Mouse (Mus musculus) stomach, postnatal 0 days (tissue): Measurements from ENCODE around the gene Usp50. TPM values are rescaled to one million over a fixed set of nuclear protein-coding genes. Genes with fewer than 3 reads are reported as not detected.
A peak's percentile ranks its signal among the peaks of the same experiment; 100 is the strongest.

Experiments used
- ATAC-seq: fragments of 200-750 bp; cut with Nextera tagmentation; 2 replicates; pipeline ENCODE4 v1.8.0; 2017; ENCODE audit not compliant: low FRiP score, low TSS enrichment
- DNase-seq: peaks from one replicate; pipeline ENCODE4 v3.0.0-alpha.2; 2016; ENCODE audit warnings: low spot score
- H3K27ac ChIP-seq: fragments of 300-500 bp; sonication (generic); replicated peaks from 2 replicates; pipeline ENCODE4 v1.5.1; 2014; ENCODE audit warnings: mild to moderate bottlenecking, control low read depth
- H3K27me3 ChIP-seq: fragments of 300-500 bp; sonication (generic); 2 replicates; pipeline ENCODE4 v1.6.1; 2014; ENCODE audit warnings: low read length; ENCODE audit not compliant: control insufficient read depth, insufficient read depth
- H3K36me3 ChIP-seq: fragments of 300-500 bp; sonication (generic); 2 replicates; pipeline ENCODE4 v1.6.1; 2014; ENCODE audit warnings: low read length, mixed read lengths; ENCODE audit not compliant: control insufficient read depth, insufficient read depth
- H3K4me1 ChIP-seq: fragments of 300-500 bp; sonication (generic); replicated peaks from 2 replicates; pipeline ENCODE4 v1.6.1; 2014; ENCODE audit warnings: antibody characterized with exemption; ENCODE audit not compliant: control insufficient read depth, insufficient read depth
- H3K4me2 ChIP-seq: fragments of 300-500 bp; sonication (generic); replicated peaks from 2 replicates; pipeline ENCODE4 v1.6.1; 2014; ENCODE audit warnings: low read depth, mild to moderate bottlenecking, control low read depth, moderate library complexity
- H3K4me3 ChIP-seq: fragments of 300-500 bp; sonication (generic); 2 replicates; pipeline ENCODE4 v1.5.1; 2014; ENCODE audit warnings: low read depth, low read length, control low read depth
- H3K9ac ChIP-seq: fragments of 300-500 bp; sonication (generic); 2 replicates; pipeline ENCODE4 v1.6.1; 2014; ENCODE audit warnings: mild to moderate bottlenecking, low read length, control low read depth, mixed read lengths
- H3K9me3 ChIP-seq: fragments of 300-500 bp; sonication (generic); 2 replicates; pipeline ENCODE4 v1.6.1; 2016; ENCODE audit warnings: low read length; ENCODE audit not compliant: control insufficient read depth
- CTCF ChIP-seq: IDR thresholded peaks from 2 replicates; pipeline ENCODE4 v1.5.1; 2016; ENCODE audit warnings: antibody characterized with exemption, low read depth, mild to moderate bottlenecking, moderate library complexity
- EP300 ChIP-seq: optimal IDR thresholded peaks from 2 replicates; pipeline ENCODE3; 2016; ENCODE audit warnings: antibody characterized with exemption
- WGBS: fragments of 180-500 bp; shearing (Covaris S2); extraction: QIAGEN DNeasy Blood & Tissue Kit; methylation state at CpG from one replicate; pipeline ENCODE4 v1.1.7; 2014; 5-methylcytosine and 5-hydroxymethylcytosine counted together
- polyA plus RNA-seq: library from polyadenylated mRNA; unstranded; fragments of >200 nt; fragmentation: Nextera tagmentation; extraction: Ambion mirVana; gene quantifications from 2 replicates; pipeline ENCODE4 v1.2.1, GENCODE M21; 2015

Usp50 gene
- polyA plus RNA-seq, 1 experiment from 2014 or later: 2.1 TPM

GRCm38 (mm10) chr2:126707438-126707779, 75.9 kb downstream of the Usp50 start:
- no peaks in the 10 kb centered on the region for H3K36me3 ChIP-seq
- peak overlapping the region; percentile 91 for H3K27ac ChIP-seq
- peak; percentile 79 for ATAC-seq
- 0% methylated on average over 23 of the region's 23 CpGs for WGBS
- H3K27me3 ChIP-seq: no peaks in the 10 kb centered on the region
- peak overlapping the region; percentile 89 for H3K9ac ChIP-seq
- TF ChIP-seq EP300 (no peak), CTCF (no peak)
- H3K4me2 ChIP-seq: peak overlapping the region; percentile 69
- H3K4me1 ChIP-seq: no peaks in the 10 kb centered on the region
- no peaks in the 10 kb centered on the region for H3K9me3 ChIP-seq
- peak overlapping the region; percentile 90 for H3K4me3 ChIP-seq
- no peak for DNase-seq

GRCm38 (mm10) chr2:126706759-126707437, 76.4 kb downstream of the Usp50 start, which contains the start of gene Usp8:
Usp8 (plus strand) TSS chr2:126707328.
- H3K27me3 ChIP-seq: no peaks in the 10 kb centered on the region
- H3K9me3 ChIP-seq: no peaks in the 10 kb centered on the region
- H3K4me1 ChIP-seq: no peaks in the 10 kb centered on the region
- no peak for TF ChIP-seq EP300
- peak; percentile 40; the same call in 1 of the 2 replicates for TF ChIP-seq CTCF
- peak; percentile 98 for DNase-seq
- peak within 1 kb of the TSS; percentile 89 for H3K9ac ChIP-seq
- ATAC-seq: peak; percentile 100
- no peaks in the 10 kb centered on the region for H3K36me3 ChIP-seq
- H3K4me3 ChIP-seq: peak within 1 kb of the TSS; percentile 90
- H3K4me2 ChIP-seq: peak within 1 kb of the TSS; percentile 69
- 2% methylated on average over 47 of the region's 47 CpGs for WGBS
- peak within 1 kb of the TSS; percentile 91 for H3K27ac ChIP-seq

GRCm38 (mm10) chr2:126695285-126695684, 88.0 kb downstream of the Usp50 start:
- no peaks in the 10 kb centered on the region for H3K9me3 ChIP-seq
- TF ChIP-seq EP300 (no peak), CTCF (no peak)
- no peaks in the 10 kb centered on the region for H3K4me1 ChIP-seq
- DNase-seq (no peak), ATAC-seq (no peak)
- H3K4me2 ChIP-seq: no peak overlapping the region
- H3K27me3 ChIP-seq: no peaks in the 10 kb centered on the region
- WGBS: 75% methylated on average over 6 of the region's 6 CpGs
- no peak overlapping the region for H3K27ac ChIP-seq
- no peaks in the 10 kb centered on the region for H3K36me3 ChIP-seq
- no peak overlapping the region for H3K4me3 ChIP-seq
- H3K9ac ChIP-seq: no peak overlapping the region

GRCm38 (mm10) chr2:126691290-126691689, 92.0 kb downstream of the Usp50 start:
- Histone ChIP-seq H3K9ac (no peak overlapping the region), H3K27ac (no peak overlapping the region), H3K4me3 (no peak overlapping the region), H3K9me3 (no peaks in the 10 kb centered on the region), H3K4me2 (no peak overlapping the region), H3K4me1 (no peaks in the 10 kb centered on the region), H3K36me3 (no peaks in the 10 kb centered on the region), H3K27me3 (no peaks in the 10 kb centered on the region)
- TF ChIP-seq CTCF (no peak), EP300 (no peak)
- 82% methylated on average over 3 of the region's 3 CpGs for WGBS
- DNase-seq (no peak), ATAC-seq (no peak)

- Histone ChIP-seq H3K4me1 (no peaks in the 10 kb centered on the region), H3K4me2 (no peak overlapping the region), H3K9me3 (no peaks in the 10 kb centered on the region), H3K36me3 (no peaks in the 10 kb centered on the region), H3K27ac (no peak overlapping the region), H3K27me3 (no peaks in the 10 kb centered on the region), H3K4me3 (no peak overlapping the region), H3K9ac (no peak overlapping the region)
- DNase-seq (no peak), ATAC-seq (no peak)
- WGBS: 78% methylated on average over 1 of the region's 1 CpGs
- TF ChIP-seq CTCF (no peak), EP300 (no peak)
These were observed 100.3 kb downstream of the Usp50 start for GRCm38 (mm10) chr2:126682937-126683336.

- Histone ChIP-seq H3K27ac (0 out of 2 replicates have a peak overlapping the region, but pooled peaks have one; percentile 8), H3K36me3 (no peaks in the 10 kb centered on the region), H3K9ac (no peak overlapping the region), H3K4me2 (no peak overlapping the region), H3K27me3 (no peaks in the 10 kb centered on the region), H3K4me3 (no peak overlapping the region), H3K9me3 (no peaks in the 10 kb centered on the region), H3K4me1 (no peaks in the 10 kb centered on the region)
- DNase-seq (no peak), ATAC-seq (no peak)
- WGBS: 50% methylated on average over 2 of the region's 2 CpGs
- TF ChIP-seq EP300 (no peak), CTCF (no peak)
These were observed 100.9 kb downstream of the Usp50 start for GRCm38 (mm10) chr2:126682333-126682732.
